Mouse (Mus musculus) neural tube, embryonic 13.5 days (tissue): ENCODE measurements around the gene Cryab. TPM values are rescaled to one million over a fixed set of nuclear protein-coding genes. Genes with fewer than 3 reads are reported as not detected.

Experiments used
- ATAC-seq: fragments of 200-750 bp; cut with Nextera tagmentation; 2 replicates; pipeline ENCODE4 v1.8.0; 2017; ENCODE audit warnings: low read depth, mild to moderate bottlenecking, moderate TSS enrichment, moderate library complexity
- H3K27ac ChIP-seq: fragments of 300-500 bp; sonication (generic); replicated peaks from 2 replicates; pipeline ENCODE4 v1.5.1; 2015; ENCODE audit warnings: moderate library complexity, mild to moderate bottlenecking, inconsistent platforms
- H3K27me3 ChIP-seq: fragments of 300-500 bp; sonication (generic); 2 replicates; pipeline ENCODE4 v1.6.1; 2015; ENCODE audit warnings: mild to moderate bottlenecking, inconsistent platforms
- H3K36me3 ChIP-seq: fragments of 300-500 bp; sonication (generic); 2 replicates; pipeline ENCODE4 v1.6.1; 2015; ENCODE audit warnings: mild to moderate bottlenecking, inconsistent platforms
- H3K4me1 ChIP-seq: fragments of 300-500 bp; sonication (generic); replicated peaks from 2 replicates; pipeline ENCODE4 v1.6.1; 2015; ENCODE audit warnings: inconsistent platforms
- H3K4me2 ChIP-seq: fragments of 300-500 bp; sonication (generic); 2 replicates; pipeline ENCODE4 v1.6.1; 2015; ENCODE audit warnings: inconsistent platforms, mild to moderate bottlenecking, moderate library complexity
- H3K4me3 ChIP-seq: fragments of 300-500 bp; sonication (generic); 2 replicates; pipeline ENCODE4 v1.5.1; 2015; ENCODE audit warnings: mild to moderate bottlenecking, inconsistent platforms
- H3K9ac ChIP-seq: fragments of 300-500 bp; sonication (generic); 2 replicates; pipeline ENCODE4 v1.6.1; 2015; ENCODE audit warnings: moderate library complexity, mild to moderate bottlenecking, inconsistent platforms
- H3K9me3 ChIP-seq: fragments of 300-500 bp; sonication (generic); 2 replicates; pipeline ENCODE4 v1.6.1; 2016; ENCODE audit warnings: inconsistent platforms
- WGBS: fragments of 180-500 bp; shearing (Covaris S2); methylation state at CpG from one replicate; pipeline ENCODE4 v1.1.7; 2015; 5-methylcytosine and 5-hydroxymethylcytosine counted together
- polyA plus RNA-seq: library from polyadenylated mRNA; unstranded; fragments of >200 nt; fragmentation: Nextera tagmentation; extraction: Ambion mirVana; gene quantifications from 2 replicates; pipeline ENCODE4 v1.2.1, GENCODE M21; 2015

Cryab gene
- 15.3 and 19.5 TPM in 2 replicates for polyA plus RNA-seq

GRCm38 (mm10) chr9:50751323-50751722, at the start of gene Cryab:
Cryab (plus strand) TSS chr9:50751325.
- WGBS: 76% methylated on average over 22 of the region's 22 CpGs
- Histone ChIP-seq H3K4me3 (no peak within 1 kb of the TSS), H3K4me1 (peaks cover 7% of the 10 kb centered on the region), H3K27ac (no peak within 1 kb of the TSS), H3K36me3 (no peaks in the 10 kb centered on the region), H3K9me3 (no peaks in the 10 kb centered on the region), H3K9ac (no peak within 1 kb of the TSS), H3K4me2 (no peak within 1 kb of the TSS), H3K27me3 (0 out of 2 replicates have a peak, but pooled peaks cover 1% of the 10 kb centered on the region)
- ATAC-seq: no peak

GRCm38 (mm10) chr9:50704907-50705306, 46.2 kb upstream of the Cryab start:
- Histone ChIP-seq H3K36me3 (peaks cover 57% of the 10 kb centered on the region), H3K4me3 (no peak overlapping the region), H3K27ac (no peak overlapping the region), H3K4me1 (peaks cover 4% of the 10 kb centered on the region), H3K27me3 (peaks cover 7% of the 10 kb centered on the region; the same call in 1 of the 2 replicates), H3K4me2 (no peak overlapping the region), H3K9ac (no peak overlapping the region), H3K9me3 (no peaks in the 10 kb centered on the region)
- WGBS: 26% methylated on average over 6 of the region's 6 CpGs
- ATAC-seq: no peak

- Histone ChIP-seq H3K36me3 (peaks cover 31% of the 10 kb centered on the region), H3K27ac (no peak overlapping the region), H3K9me3 (no peaks in the 10 kb centered on the region), H3K9ac (no peak overlapping the region), H3K4me3 (no peak overlapping the region), H3K4me1 (no peaks in the 10 kb centered on the region), H3K4me2 (no peak overlapping the region), H3K27me3 (no peaks in the 10 kb centered on the region)
- ATAC-seq: no peak
- WGBS: 27% methylated on average over 2 of the region's 2 CpGs
These were observed 42.0 kb upstream of the Cryab start for GRCm38 (mm10) chr9:50709108-50709507.

- no peaks in the 10 kb centered on the region for H3K27me3 ChIP-seq
- 91% methylated on average over 4 of the region's 4 CpGs for WGBS
- no peaks in the 10 kb centered on the region for H3K4me1 ChIP-seq
- no peak overlapping the region for H3K9ac ChIP-seq
- peaks cover 28% of the 10 kb centered on the region for H3K36me3 ChIP-seq
- no peak overlapping the region for H3K4me3 ChIP-seq
- no peak for ATAC-seq
- H3K4me2 ChIP-seq: no peak overlapping the region
- H3K9me3 ChIP-seq: no peaks in the 10 kb centered on the region
- H3K27ac ChIP-seq: no peak overlapping the region
These were observed 39.8 kb upstream of the Cryab start for GRCm38 (mm10) chr9:50711337-50711736.

GRCm38 (mm10) chr9:50714188-50714587, 36.9 kb upstream of the Cryab start:
- peaks cover 18% of the 10 kb centered on the region for H3K36me3 ChIP-seq
- no peaks in the 10 kb centered on the region for H3K27me3 ChIP-seq
- no peak overlapping the region for H3K4me3 ChIP-seq
- no peak overlapping the region for H3K9ac ChIP-seq
- no peaks in the 10 kb centered on the region for H3K4me1 ChIP-seq
- H3K27ac ChIP-seq: no peak overlapping the region
- no peaks in the 10 kb centered on the region for H3K9me3 ChIP-seq
- WGBS: 68% methylated on average over 4 of the region's 4 CpGs
- no peak overlapping the region for H3K4me2 ChIP-seq
- ATAC-seq: no peak

GRCm38 (mm10) chr9:50718878-50719277, 32.2 kb upstream of the Cryab start:
- Histone ChIP-seq H3K4me2 (no peak overlapping the region), H3K27me3 (no peaks in the 10 kb centered on the region), H3K9me3 (no peaks in the 10 kb centered on the region), H3K36me3 (peaks cover 7% of the 10 kb centered on the region; the same call in 1 of the 2 replicates), H3K4me1 (peaks cover 37% of the 10 kb centered on the region), H3K4me3 (no peak overlapping the region), H3K27ac (no peak overlapping the region), H3K9ac (no peak overlapping the region)
- 85% methylated on average over 4 of the region's 4 CpGs for WGBS
- no peak for ATAC-seq

GRCm38 (mm10) chr9:50721061-50721460, 30.1 kb upstream of the Cryab start:
- H3K27me3 ChIP-seq: no peaks in the 10 kb centered on the region

GRCm38 (mm10) chr9:50722451-50722911, 28.6 kb upstream of the Cryab start:
- Histone ChIP-seq H3K36me3 (no peaks in the 10 kb centered on the region), H3K4me2 (peak overlapping the region; percentile 83), H3K9me3 (no peaks in the 10 kb centered on the region), H3K27ac (peak overlapping the region; percentile 86), H3K27me3 (no peaks in the 10 kb centered on the region), H3K4me1 (peaks cover 73% of the 10 kb centered on the region), H3K9ac (0 out of 2 replicates have a peak overlapping the region, but pooled peaks have one; percentile 34), H3K4me3 (no peak overlapping the region)
- WGBS: 19% methylated on average over 8 of the region's 8 CpGs
- peak; percentile 20; the same call in 1 of the 2 replicates for ATAC-seq

More at GRCm38 (mm10) chr9:50721061-50721460, 30.1 kb upstream of the Cryab start:
- Histone ChIP-seq H3K36me3 (peaks cover 7% of the 10 kb centered on the region; the same call in 1 of the 2 replicates), H3K4me1 (peaks cover 59% of the 10 kb centered on the region), H3K9ac (peak overlapping the region; percentile 31; the same call in 1 of the 2 replicates), H3K9me3 (no peaks in the 10 kb centered on the region), H3K27ac (no peak overlapping the region), H3K4me2 (no peak overlapping the region), H3K4me3 (no peak overlapping the region)
- ATAC-seq: no peak
- WGBS: 27% methylated on average over 12 of the region's 12 CpGs

- H3K4me3 ChIP-seq: peak overlapping the region; percentile 14
These were observed 27.7 kb upstream of the Cryab start for GRCm38 (mm10) chr9:50723406-50723805.

GRCm38 (mm10) chr9:50724147-50724546, 27.0 kb upstream of the Cryab start:
- Histone ChIP-seq H3K36me3 (no peaks in the 10 kb centered on the region), H3K4me2 (peak overlapping the region; percentile 83), H3K4me1 (peaks cover 81% of the 10 kb centered on the region), H3K9me3 (no peaks in the 10 kb centered on the region), H3K27ac (peak overlapping the region; percentile 86), H3K9ac (peak overlapping the region; percentile 63), H3K27me3 (no peaks in the 10 kb centered on the region), H3K4me3 (peak overlapping the region; percentile 8; the same call in 1 of the 2 replicates)
- no peak for ATAC-seq
- WGBS: 67% methylated on average over 2 of the region's 2 CpGs

More at GRCm38 (mm10) chr9:50723406-50723805, 27.7 kb upstream of the Cryab start:
- no peak for ATAC-seq
- H3K36me3 ChIP-seq: no peaks in the 10 kb centered on the region
- 31% methylated on average over 7 of the region's 7 CpGs for WGBS
- H3K27me3 ChIP-seq: no peaks in the 10 kb centered on the region
- peak overlapping the region; percentile 83 for H3K4me2 ChIP-seq
- no peaks in the 10 kb centered on the region for H3K9me3 ChIP-seq
- peak overlapping the region; percentile 86 for H3K27ac ChIP-seq
- peak overlapping the region; percentile 52 for H3K9ac ChIP-seq
- peaks cover 76% of the 10 kb centered on the region for H3K4me1 ChIP-seq

- H3K4me3 ChIP-seq: peak overlapping the region; percentile 8
- H3K4me2 ChIP-seq: peak overlapping the region; percentile 83
- 27% methylated on average over 3 of the region's 3 CpGs for WGBS
- peaks cover 81% of the 10 kb centered on the region for H3K4me1 ChIP-seq
- ATAC-seq: no peak
- peak overlapping the region; percentile 86 for H3K27ac ChIP-seq
- H3K36me3 ChIP-seq: no peaks in the 10 kb centered on the region
- no peaks in the 10 kb centered on the region for H3K27me3 ChIP-seq
- H3K9me3 ChIP-seq: no peaks in the 10 kb centered on the region
- H3K9ac ChIP-seq: peak overlapping the region; percentile 63
These were observed 26.3 kb upstream of the Cryab start for GRCm38 (mm10) chr9:50724661-50725330.

GRCm38 (mm10) chr9:50725921-50726590, 25.1 kb upstream of the Cryab start:
- H3K36me3 ChIP-seq: no peaks in the 10 kb centered on the region
- H3K9ac ChIP-seq: peak overlapping the region; percentile 89
- peak overlapping the region; percentile 83 for H3K4me2 ChIP-seq
- no peaks in the 10 kb centered on the region for H3K27me3 ChIP-seq
- WGBS: 30% methylated on average over 8 of the region's 8 CpGs
- no peak for ATAC-seq
- H3K27ac ChIP-seq: peak overlapping the region; percentile 86
- no peaks in the 10 kb centered on the region for H3K9me3 ChIP-seq
- H3K4me1 ChIP-seq: peaks cover 72% of the 10 kb centered on the region
- peak overlapping the region; percentile 75 for H3K4me3 ChIP-seq
